Mouse (Mus musculus): ENCODE measurements at regions not wholly inside any gene's neighbourhood (a gene's known extent, or its start where the extent isn't known, plus 50 kb on each side); places are given as distances from the start of the nearest gene placed in this dataset.

- DNase-seq (ENCODE audit: low spot score): no peak
Measured at GRCm38 (mm10) chr5:132785291-132785690, 242.1 kb upstream of the Auts2 start.

GRCm38 (mm10) chr5:132784791-132785190 is 241.6 kb upstream of the Auts2 start:
- DNase-seq (ENCODE audit: low spot score): no peak

- DNase-seq (ENCODE audit: low spot score): no peak
Measured at GRCm38 (mm10) chr5:132774141-132774680, 231.1 kb upstream of the Auts2 start.

GRCm38 (mm10) chr5:132760396-132760795 is 217.3 kb upstream of the Auts2 start:
- no peak for DNase-seq (ENCODE audit: low spot score)

GRCm38 (mm10) chr5:132759751-132760150 is 216.6 kb upstream of the Auts2 start:
- no peak for DNase-seq (ENCODE audit: low spot score)

GRCm38 (mm10) chr5:132758941-132759340 is 215.8 kb upstream of the Auts2 start:
- no peak for DNase-seq (ENCODE audit: low spot score)

GRCm38 (mm10) chr5:132737966-132738365 is 194.8 kb upstream of the Auts2 start:
- no peak for DNase-seq (ENCODE audit: low spot score)

GRCm38 (mm10) chr5:132728689-132729189 is 185.6 kb upstream of the Auts2 start:
- no peak for DNase-seq (ENCODE audit: low spot score)

GRCm38 (mm10) chr5:132724467-132724866 is 181.3 kb upstream of the Auts2 start:
- DNase-seq (ENCODE audit: low spot score): no peak

- DNase-seq (ENCODE audit: low spot score): no peak
Measured at GRCm38 (mm10) chr5:132710301-132710700, 167.2 kb upstream of the Auts2 start.

- DNase-seq (ENCODE audit: low spot score): no peak
Measured at GRCm38 (mm10) chr5:132707531-132707930, 164.4 kb upstream of the Auts2 start.

GRCm38 (mm10) chr5:132703455-132704100 is 160.4 kb upstream of the Auts2 start:
- no peak for DNase-seq (ENCODE audit: low spot score)

GRCm38 (mm10) chr5:132702573-132702972 is 159.4 kb upstream of the Auts2 start:
- no peak for DNase-seq (ENCODE audit: low spot score)

GRCm38 (mm10) chr5:132690784-132691183 is 147.6 kb upstream of the Auts2 start:
- DNase-seq (ENCODE audit: low spot score): no peak

- DNase-seq (ENCODE audit: low spot score): no peak
Measured at GRCm38 (mm10) chr5:132675261-132675660, 132.1 kb upstream of the Auts2 start.

- no peak for DNase-seq (ENCODE audit: low spot score)
Measured at GRCm38 (mm10) chr5:132673599-132674305, 130.6 kb upstream of the Auts2 start.

- no peak for DNase-seq (ENCODE audit: low spot score)
Measured at GRCm38 (mm10) chr5:132671496-132671895, 128.4 kb upstream of the Auts2 start.

GRCm38 (mm10) chr5:132667316-132667715 is 124.2 kb upstream of the Auts2 start:
- no peak for DNase-seq (ENCODE audit: low spot score)

- no peak for DNase-seq (ENCODE audit: low spot score)
Measured at GRCm38 (mm10) chr5:132661266-132661665, 118.1 kb upstream of the Auts2 start.

- DNase-seq (ENCODE audit: low spot score): no peak
Measured at GRCm38 (mm10) chr5:132660036-132660435, 116.9 kb upstream of the Auts2 start.

- DNase-seq (ENCODE audit: low spot score): no peak
Measured at GRCm38 (mm10) chr5:132654382-132654781, 111.2 kb upstream of the Auts2 start.

GRCm38 (mm10) chr5:132653694-132654300 is 110.7 kb upstream of the Auts2 start:
- DNase-seq (ENCODE audit: low spot score): no peak

- no peak for DNase-seq (ENCODE audit: low spot score)
Measured at GRCm38 (mm10) chr5:132652201-132652600, 109.1 kb upstream of the Auts2 start.

Data from urinary bladder, postnatal 10 days (tissue).